Mouse (Mus musculus): Measurements from ENCODE around the gene Nol3.
A peak's percentile ranks its signal among the peaks of the same experiment; 100 is the strongest.
"Not testable (repeated sequence)": the region's sequence is repeated elsewhere in the genome, so short reads cannot be mapped to it uniquely, and the experiment has no call there.

Nol3 gene

DNA sequence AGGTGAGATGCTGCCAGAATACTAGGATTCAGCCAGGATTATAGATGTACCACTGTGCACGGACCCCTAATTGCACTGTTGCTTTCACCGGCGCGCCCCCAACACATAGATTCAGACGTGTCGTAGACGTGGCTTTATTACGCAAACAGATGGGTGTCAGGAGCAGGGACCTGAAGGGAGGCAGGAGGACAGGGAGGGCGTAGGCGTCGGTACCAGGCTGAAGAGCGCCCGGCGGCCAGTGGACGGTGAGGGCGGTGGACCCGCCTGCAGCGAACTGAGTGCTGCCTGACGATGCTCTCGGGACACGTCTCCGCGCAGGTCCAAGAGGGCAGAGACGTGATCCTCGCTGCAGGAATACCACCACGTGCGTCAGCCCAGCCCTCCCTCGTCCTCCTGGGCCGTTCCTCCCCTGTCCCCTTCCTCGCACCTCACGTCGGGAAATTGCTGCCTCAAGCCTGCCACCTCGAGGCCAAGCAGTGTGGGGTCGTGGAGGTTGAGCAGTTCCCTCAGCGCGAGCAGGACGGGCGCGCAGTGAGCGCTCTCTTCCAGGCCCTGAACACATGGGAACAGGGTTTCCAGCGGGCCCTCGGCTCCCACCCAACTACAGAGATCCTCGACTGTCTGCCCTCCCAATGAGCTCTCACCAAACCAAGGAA lies 14.0 kb downstream of the Nol3 start, which contains the start of gene 4931428F04Rik:
4931428F04Rik (minus strand) TSS at position 60 of the 656 bp plus-strand sequence.
- DNase-seq (ENCODE audit: low spot score in 2 of 2) = no peak

GRCm38 (mm10) chr8:105290554-105291314 lies 14.8 kb downstream of the Nol3 start:
- peak; percentile 82 to 94 for DNase-seq (ENCODE audit: low spot score in 2 of 2)

DNA sequence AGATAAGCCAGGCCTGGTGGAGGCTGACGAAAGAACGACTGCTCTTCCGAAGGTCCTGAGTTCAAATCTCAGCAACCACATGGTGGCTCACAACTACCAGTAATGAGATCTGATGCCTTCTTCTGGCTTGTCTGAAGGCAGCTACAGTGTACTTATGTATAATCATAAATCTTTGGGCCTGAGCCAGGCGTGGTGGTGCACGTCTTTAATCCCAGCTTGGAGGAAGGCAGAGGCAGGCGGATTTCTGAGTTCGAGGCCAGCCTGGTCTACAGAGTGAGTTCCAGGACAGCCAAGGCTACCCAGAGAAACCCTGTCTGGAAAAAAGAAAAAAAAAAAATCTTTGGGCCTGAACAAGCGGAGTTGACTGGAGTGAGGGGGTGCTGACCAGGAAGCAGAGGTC lies 15.4 kb downstream of the Nol3 start:
- not testable (repeated sequence) for DNase-seq (ENCODE audit: low spot score in 2 of 2)

- not testable (repeated sequence) for DNase-seq (ENCODE audit: low spot score in 2 of 2)
Measured at GRCm38 (mm10) chr8:105291802-105292201, 15.9 kb downstream of the Nol3 start.

- DNase-seq (ENCODE audit: low spot score in 2 of 2) = no peak
Measured at GRCm38 (mm10) chr8:105292471-105292870, 16.5 kb downstream of the Nol3 start.

DNA sequence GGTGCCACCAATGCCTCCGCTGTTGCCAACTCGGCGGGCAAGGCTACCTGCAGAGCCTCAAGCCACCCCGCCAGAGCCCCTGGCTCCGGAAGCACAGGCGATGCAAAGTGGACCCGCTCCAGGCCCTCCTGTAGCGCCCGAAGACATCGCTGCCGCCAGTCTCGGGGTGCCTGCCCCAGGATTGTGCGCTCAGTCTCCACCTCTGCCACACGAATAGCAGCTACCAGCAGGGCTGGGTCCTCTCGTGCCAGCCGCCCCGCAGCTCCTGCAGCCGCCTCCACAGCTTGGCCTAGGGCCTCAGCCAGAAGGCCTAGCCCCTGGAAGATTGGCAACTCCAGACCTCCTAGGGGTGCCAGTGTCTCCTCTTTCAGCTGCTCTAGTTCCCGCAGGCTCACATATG lies 17.5 kb downstream of the Nol3 start:
- DNase-seq (ENCODE audit: low spot score in 2 of 2) = no peak

DNA sequence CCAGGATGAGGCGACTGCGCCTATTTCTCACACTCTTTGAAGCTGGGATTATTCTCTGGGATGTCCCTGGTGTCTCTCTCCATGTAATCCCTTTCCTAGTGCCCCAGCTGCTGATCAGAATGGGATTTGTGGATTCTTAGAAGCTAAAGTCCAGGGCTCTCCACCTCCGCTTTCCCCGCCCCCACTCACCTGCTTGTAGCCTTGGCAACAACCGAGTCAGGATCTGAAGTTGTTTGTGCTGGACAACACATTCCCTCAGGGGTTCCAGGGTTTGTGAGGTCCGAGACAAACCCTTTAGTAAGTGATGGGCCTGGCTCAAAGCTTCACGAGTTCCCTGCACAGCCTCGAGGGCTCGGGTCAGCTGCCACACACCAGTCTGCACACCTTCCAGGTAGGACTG lies 18.8 kb downstream of the Nol3 start:
- no peak for DNase-seq (ENCODE audit: low spot score in 2 of 2)

DNA sequence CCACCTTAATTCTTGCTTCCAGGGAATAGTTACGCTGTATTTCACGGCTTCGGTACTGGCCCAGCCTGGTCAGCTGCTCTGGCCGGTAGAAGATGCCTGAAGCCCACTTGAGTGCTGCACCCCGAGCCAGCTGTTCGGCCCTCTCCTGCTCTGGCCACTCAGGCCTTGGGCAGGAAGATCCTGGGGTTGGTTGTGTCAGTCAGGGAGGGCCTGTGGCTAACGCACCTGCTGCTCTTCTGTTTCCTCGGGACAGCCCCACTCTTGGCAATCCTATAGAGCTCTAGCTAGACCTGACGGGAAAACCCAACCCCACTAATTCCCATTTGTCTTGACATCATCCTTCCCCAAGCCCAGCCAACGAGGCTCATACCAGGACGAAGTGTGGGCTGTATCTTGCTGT lies 19.3 kb downstream of the Nol3 start:
- DNase-seq (ENCODE audit: low spot score in 2 of 2) = no peak

GRCm38 (mm10) chr8:105295895-105296573 lies 20.1 kb downstream of the Nol3 start, which contains the start of gene Exoc3l:
Exoc3l (minus strand) TSS chr8:105296101.
- no peak for DNase-seq (ENCODE audit: low spot score in 2 of 2)

DNA sequence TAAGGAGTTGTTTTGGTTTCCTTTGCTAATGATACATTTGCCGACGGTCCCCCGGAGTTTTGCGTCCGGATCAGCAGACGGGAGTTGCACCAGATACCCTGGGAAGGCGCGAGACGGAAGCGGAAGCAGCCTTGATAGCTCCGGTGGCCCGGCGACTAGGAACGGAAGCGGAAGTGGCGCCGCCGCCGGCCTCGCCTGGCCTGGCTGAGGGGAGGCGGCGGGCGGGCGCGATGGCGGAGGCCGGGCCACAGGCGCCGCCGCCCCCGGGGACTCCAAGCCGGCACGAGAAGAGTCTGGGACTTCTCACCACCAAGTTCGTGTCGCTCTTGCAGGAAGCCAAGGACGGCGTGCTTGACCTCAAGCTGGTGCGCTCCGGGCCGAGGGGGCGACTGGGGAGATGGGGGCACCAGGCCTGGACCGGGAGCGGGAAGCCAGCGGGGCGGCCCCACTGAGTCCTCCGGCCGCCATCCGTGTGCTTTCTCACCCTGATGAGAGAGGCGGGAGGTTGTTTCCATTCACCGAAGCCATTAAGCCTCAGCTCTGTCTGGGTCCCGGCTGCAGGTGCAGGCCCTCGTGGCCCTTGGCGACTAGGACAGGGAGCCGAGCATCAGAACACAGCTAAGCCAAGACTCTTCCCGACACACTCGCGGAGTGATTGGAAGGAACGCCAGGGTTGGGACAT lies 21.7 kb downstream of the Nol3 start, which contains the start of gene E2f4:
E2f4 (plus strand) TSS at position 153 of the 682 bp plus-strand sequence.
- peak; percentile 83 to 89 for DNase-seq (ENCODE audit: low spot score in 2 of 2)

DNA sequence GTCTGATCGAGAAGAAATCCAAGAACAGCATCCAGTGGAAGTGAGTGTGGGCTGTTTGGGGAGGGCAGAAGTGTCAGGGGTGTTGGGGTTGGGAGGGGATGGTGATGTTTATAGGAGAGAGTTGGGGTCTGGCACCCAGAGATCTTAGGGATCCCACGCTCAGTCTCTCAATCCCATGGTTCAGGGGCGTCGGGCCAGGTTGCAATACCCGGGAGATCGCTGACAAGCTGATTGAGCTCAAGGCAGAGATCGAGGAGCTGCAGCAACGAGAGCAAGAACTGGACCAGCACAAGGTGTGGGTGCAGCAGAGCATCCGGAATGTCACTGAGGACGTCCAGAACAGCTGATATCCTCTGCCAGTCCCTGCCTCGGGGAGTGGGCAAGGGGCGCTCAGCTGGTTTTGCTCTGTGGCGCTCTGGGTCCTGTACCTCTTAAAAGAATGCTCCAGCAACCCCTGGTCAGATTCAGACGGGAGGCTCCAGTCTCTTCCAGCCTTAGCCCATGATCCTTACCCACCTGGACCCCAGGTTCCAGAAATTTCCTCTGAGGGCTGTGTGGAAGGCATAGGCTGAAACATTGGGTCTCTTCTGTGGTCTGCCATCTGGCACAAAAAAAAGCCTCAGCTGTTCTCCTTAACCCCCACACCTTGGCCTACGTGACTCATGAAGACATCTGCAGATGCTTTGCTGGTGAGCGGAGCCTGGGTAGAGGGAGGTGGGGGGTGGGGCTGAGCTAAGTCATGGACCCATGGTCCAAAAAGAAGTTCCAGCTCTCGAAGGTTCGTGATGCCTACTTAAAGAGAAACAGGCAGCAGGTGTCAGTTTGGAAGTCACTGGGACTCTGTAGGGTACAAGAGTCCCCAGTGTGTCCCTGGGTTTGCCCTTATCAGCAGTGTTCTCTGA lies 22.7 kb downstream of the Nol3 start:
- no peak for DNase-seq (ENCODE audit: low spot score in 2 of 2)

DNA sequence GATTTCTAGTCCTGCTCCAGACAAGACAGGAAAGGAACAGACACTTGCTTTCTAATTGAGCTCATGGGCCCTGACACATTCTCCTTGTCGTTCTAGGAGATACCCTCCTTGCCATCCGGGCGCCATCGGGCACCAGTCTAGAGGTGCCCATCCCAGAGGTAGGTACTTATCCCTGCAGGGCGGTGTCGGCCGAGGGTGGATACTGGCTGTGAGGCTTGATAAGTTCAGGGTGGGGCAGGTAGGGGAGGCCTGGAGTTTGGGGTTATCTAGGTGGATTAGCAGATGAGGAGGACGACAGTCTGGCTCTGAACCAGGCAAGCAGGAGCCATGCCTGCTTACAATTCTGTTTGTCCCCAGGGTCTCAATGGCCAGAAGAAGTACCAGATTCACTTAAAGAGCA lies 24.0 kb downstream of the Nol3 start:
- peak; percentile 67 to 72 for DNase-seq (ENCODE audit: low spot score in 2 of 2)

DNA sequence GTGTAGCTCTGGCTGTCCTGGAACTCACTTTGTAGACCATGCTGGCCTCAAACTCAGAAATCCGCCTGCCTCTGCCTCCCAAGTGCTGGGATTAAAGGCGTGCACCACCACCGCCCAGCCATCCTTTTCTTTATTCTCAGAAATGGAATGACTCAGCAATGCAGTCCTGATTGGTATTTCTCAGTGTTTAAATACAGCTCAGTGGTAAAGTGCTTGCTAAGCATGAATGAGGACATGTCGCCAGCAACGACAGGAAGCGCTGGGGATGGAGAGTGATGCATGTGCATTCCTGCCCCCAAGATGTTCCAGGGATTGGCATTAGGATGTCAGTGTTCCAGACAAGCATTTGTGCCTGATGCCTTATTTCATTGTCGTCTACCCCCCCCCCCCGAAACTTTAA lies 27.5 kb downstream of the Nol3 start:
- no peak for DNase-seq (ENCODE audit: low spot score in 2 of 2)

GRCm38 (mm10) chr8:105303874-105304273 lies 27.9 kb downstream of the Nol3 start:
- no peak for DNase-seq (ENCODE audit: low spot score in 2 of 2)

- DNase-seq (ENCODE audit: low spot score in 2 of 2) = no peak
Measured at GRCm38 (mm10) chr8:105304325-105305210, 28.6 kb downstream of the Nol3 start.

DNA sequence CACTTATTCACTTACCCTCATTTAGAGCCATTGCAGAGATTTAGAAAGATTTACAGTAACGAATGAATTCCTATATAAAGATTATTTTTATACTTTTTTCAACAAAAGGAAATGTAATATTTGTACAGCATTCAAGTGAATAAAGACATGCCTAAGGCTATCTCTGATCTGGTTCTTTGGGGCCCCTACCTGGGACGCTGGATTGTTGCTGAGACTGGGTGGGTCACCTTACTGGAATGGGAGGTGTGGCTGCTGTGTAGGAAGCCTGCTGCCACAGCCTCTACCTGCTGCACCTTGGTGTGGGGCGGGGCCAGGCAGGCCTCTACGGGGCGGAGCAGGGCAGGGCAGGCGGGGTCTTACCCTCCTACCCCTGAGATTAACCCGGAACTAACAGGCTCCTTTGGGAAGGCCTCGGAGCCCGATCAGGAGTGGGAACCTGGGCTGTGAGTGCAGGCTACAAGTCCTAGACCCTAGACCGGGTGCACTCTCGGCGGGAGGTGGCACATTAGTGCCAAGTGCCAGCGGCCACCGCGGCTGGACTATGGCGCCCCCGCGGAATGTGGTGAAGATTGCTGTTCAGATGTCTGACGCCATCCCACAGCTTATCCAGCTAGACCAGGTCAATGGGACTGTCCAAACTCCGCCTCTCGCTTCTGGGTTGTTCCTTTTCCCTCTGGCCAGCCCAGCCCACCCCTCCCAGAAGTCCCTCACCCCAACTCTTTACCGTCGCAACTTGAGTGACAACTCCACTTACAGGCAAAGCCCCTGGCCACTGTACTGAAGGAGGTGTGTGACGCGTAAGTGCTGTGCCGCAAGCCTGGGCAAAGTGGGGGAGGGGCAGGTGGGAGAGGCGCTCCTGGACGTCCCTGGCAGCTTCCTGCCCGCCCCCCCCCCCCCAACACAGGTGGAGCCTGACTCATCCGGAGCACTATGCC lies 29.5 kb downstream of the Nol3 start, which contains the start of gene Elmo3:
Elmo3 (plus strand) TSS at position 391 of the 935 bp plus-strand sequence.
- DNase-seq (ENCODE audit: low spot score in 2 of 2) = no peak

DNA sequence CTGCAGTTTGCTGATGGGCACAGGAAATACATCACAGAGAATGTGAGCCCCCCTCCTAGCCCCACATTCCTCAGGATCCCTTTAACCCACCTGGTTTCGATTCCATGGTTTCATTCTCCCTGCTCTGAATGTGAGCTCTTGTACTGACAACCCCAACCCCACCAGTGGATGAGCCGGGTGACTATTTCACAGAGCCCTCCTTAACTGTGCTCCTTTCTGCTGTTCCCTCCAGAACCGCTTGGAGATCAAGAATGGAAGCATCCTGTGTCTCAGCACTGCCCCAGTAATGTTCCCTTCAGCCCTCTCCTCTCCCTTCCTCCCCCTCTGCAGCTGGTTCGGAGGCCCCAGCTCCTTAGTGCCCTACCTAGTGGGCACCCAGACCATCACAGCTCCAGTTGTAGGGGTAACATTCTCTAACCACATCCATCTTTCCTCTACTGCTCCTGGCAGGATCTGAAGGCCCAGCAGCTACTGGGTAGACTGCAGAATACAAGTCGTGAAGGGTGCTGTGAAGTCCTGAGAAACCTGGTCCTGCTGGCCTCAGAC lies 30.3 kb downstream of the Nol3 start:
- no peak for DNase-seq (ENCODE audit: low spot score in 2 of 2)

DNA sequence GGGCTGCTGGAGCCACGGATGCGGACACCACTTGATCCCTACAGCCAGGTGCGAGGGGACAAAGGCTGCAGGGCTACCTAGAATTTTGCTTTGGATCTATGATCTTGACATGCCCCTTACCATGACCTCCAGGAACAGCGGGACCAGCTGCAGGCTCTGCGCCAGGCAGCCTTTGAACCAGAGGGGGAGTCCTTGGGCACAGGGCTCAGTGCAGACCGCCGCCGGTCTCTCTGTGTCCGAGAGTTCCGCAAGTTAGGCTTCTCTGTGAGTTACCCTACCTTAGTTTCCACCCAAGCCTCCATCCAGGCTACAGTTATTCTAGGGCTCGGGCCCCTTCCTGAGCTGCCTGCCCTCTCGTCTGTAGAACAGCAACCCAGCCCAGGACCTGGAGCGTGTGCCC lies 31.7 kb downstream of the Nol3 start:
- no peak for DNase-seq (ENCODE audit: low spot score in 2 of 2)
